Mouse (Mus musculus) hindbrain, embryonic 10.5 days (tissue): ENCODE results near the gene Polr3a. TPM values are rescaled to one million over a fixed set of nuclear protein-coding genes. Genes with fewer than 3 reads are reported as not detected.
A peak's percentile ranks its signal among the peaks of the same experiment; 100 is the strongest.
"Not testable (repeated sequence)": the region's sequence is repeated elsewhere in the genome, so short reads cannot be mapped to it uniquely, and the experiment has no call there.

Experiments used
- DNase-seq: peaks from one replicate; pipeline ENCODE4 v3.0.0-alpha.2; 2017; ENCODE audit warnings: low spot score
- H3K27ac ChIP-seq: fragments of 300-500 bp; sonication (generic); 2 replicates; pipeline ENCODE4 v1.5.1; 2016; ENCODE audit warnings: mild to moderate bottlenecking, moderate library complexity
- H3K27me3 ChIP-seq: fragments of 300-500 bp; sonication (generic); 2 replicates; pipeline ENCODE4 v1.6.1; 2016; ENCODE audit warnings: mild to moderate bottlenecking; ENCODE audit not compliant: poor library complexity, insufficient read depth, severe bottlenecking
- H3K36me3 ChIP-seq: fragments of 300-500 bp; sonication (generic); 2 replicates; pipeline ENCODE4 v1.6.1; 2016; ENCODE audit warnings: mild to moderate bottlenecking, moderate library complexity
- H3K4me1 ChIP-seq: fragments of 300-500 bp; sonication (generic); replicated peaks from 2 replicates; pipeline ENCODE4 v1.6.1; 2016; ENCODE audit warnings: mild to moderate bottlenecking
- H3K4me3 ChIP-seq: fragments of 300-500 bp; sonication (generic); 2 replicates; pipeline ENCODE4 v1.5.1; 2016; ENCODE audit warnings: mild to moderate bottlenecking, moderate library complexity
- H3K9me3 ChIP-seq: fragments of 300-500 bp; sonication (generic); 2 replicates; pipeline ENCODE4 v1.6.1; 2016; ENCODE audit warnings: mild to moderate bottlenecking, moderate library complexity
- WGBS: fragments of 180-500 bp; shearing (Covaris S2); methylation state at CpG from one replicate; pipeline ENCODE4 v1.1.7; 2016; 5-methylcytosine and 5-hydroxymethylcytosine counted together
- polyA plus RNA-seq: library from polyadenylated mRNA; unstranded; fragments of >200 nt; fragmentation: Nextera tagmentation; extraction: Ambion mirVana; gene quantifications from 2 replicates; pipeline ENCODE4 v1.2.1, GENCODE M21; 2016

Polr3a gene
- polyA plus RNA-seq, 1 experiment from 2014 or later = 19.2 TPM

GRCm38 (mm10) chr14:24486241-24486767 lies 554 bp downstream of the Polr3a start:
- peaks cover 35% of the 10 kb centered on the region for H3K36me3 ChIP-seq
- H3K27me3 ChIP-seq = no peaks in the 10 kb centered on the region
- DNase-seq = no peak
- 8% methylated on average over 13 of the region's 13 CpGs for WGBS
- peak overlapping the region; percentile 89 for H3K27ac ChIP-seq
- no peaks in the 10 kb centered on the region for H3K9me3 ChIP-seq
- H3K4me1 ChIP-seq = peaks cover 15% of the 10 kb centered on the region
- H3K4me3 ChIP-seq = peak overlapping the region; percentile 91

- no peak for DNase-seq
- Histone ChIP-seq H3K27me3 (no peaks in the 10 kb centered on the region), H3K4me1 (no peaks in the 10 kb centered on the region), H3K27ac (no peak overlapping the region), H3K4me3 (no peak overlapping the region), H3K36me3 (peaks cover 100% of the 10 kb centered on the region), H3K9me3 (no peaks in the 10 kb centered on the region)
- 95% methylated on average over 6 of the region's 6 CpGs for WGBS
These were observed 18.1 kb downstream of the Polr3a start for GRCm38 (mm10) chr14:24468806-24469205.

GRCm38 (mm10) chr14:24458191-24458590 lies 28.7 kb downstream of the Polr3a start:
- WGBS = 88% methylated on average over 3 of the region's 3 CpGs
- no peaks in the 10 kb centered on the region for H3K4me1 ChIP-seq
- no peaks in the 10 kb centered on the region for H3K9me3 ChIP-seq
- no peaks in the 10 kb centered on the region for H3K27me3 ChIP-seq
- no peak for DNase-seq
- no peak overlapping the region for H3K27ac ChIP-seq
- H3K36me3 ChIP-seq = peaks cover 100% of the 10 kb centered on the region
- H3K4me3 ChIP-seq = no peak overlapping the region

GRCm38 (mm10) chr14:24443529-24443928 lies 43.3 kb downstream of the Polr3a start:
- not testable (repeated sequence) for DNase-seq

More at GRCm38 (mm10) chr14:24443529-24443928, 43.3 kb downstream of the Polr3a start:
- H3K36me3 ChIP-seq = peaks cover 23% of the 10 kb centered on the region
- WGBS = 90% methylated on average over 4 of the region's 4 CpGs
- H3K4me1 ChIP-seq, H3K9me3 ChIP-seq, H3K27me3 ChIP-seq, H3K4me3 ChIP-seq, H3K27ac ChIP-seq: not testable (repeated sequence)

Other genes starting within 250 kb of the Polr3a start
- gene Dlg5, start 241.1 kb downstream of the Polr3a start, polyA plus RNA-seq = 12.7 and 14.0 TPM in 2 replicates
- not detected in 2 replicates for gene E330034G19Rik, start 193.8 kb downstream of the Polr3a start, polyA plus RNA-seq
- 962 and 1,047 TPM in 2 replicates for gene Rps24, start 67 bp upstream of the Polr3a start, polyA plus RNA-seq